Mouse (Mus musculus): ENCODE measurements around the gene Ly86. TPM values are rescaled to one million over a fixed set of nuclear protein-coding genes. Genes with fewer than 3 reads are reported as not detected.

Gene Ly86
- total and polyA plus RNA-seq, 3 experiments, result 172 to 427 (median 290) TPM

- peaks cover 5 to 10% of the 10 kb centered on the region in 2 experiments; a peak in 3 of 4 replicates for H3K4me1 ChIP-seq (ENCODE audit: control insufficient read depth in 1 of 2, insufficient read depth in 2 of 2)
These were observed 115.2 kb downstream of the Ly86 start for GRCm38 (mm10) chr13:37459957-37460930.

DNA sequence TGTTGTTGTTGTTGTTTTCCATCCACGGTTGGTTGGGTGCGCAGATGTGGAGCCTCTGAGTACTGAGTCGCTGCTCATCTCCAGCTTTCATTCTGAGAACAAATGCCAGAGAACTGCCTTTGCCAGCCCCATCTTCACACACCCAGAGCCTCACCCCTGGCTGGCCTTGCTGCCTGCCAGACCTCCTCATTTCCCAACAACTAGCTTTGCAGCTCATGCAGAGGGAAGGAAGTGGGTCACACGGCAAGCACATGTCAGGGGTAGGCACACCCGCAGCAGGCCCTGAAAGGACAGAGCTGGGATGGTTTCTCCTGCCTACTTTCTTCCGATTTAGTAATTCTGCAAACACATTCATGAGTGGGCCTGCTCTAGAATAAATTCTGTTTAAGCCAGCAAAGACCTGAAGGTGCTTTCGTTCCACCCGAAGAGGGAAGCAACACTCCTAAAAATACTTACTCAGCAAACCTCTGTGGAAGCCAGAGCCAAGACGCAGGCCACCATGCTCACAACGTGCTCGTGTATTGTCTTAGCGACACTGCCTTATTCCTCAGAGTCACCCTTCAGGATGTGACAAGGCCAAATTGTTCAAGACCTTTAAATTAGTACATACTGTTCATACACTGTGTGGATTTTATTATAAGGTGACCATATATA lies 117.2 kb downstream of the Ly86 start:
- Histone ChIP-seq H3K27me3 (replicated peaks) (no peaks in the 10 kb centered on the region), H3K27ac (ENCODE audit: insufficient read depth, low read depth) (no peak overlapping the region), H3K36me3 (replicated peaks in 1 of 2; ENCODE audit: control insufficient read depth in 1 of 2, insufficient read depth in 1 of 2, low read length in 1 of 2) (no peaks in the 10 kb centered on the region), H3K79me2 (replicated peaks; ENCODE audit: control insufficient read depth, extremely low read depth, insufficient read depth, poor library complexity, severe bottlenecking) (no peaks in the 10 kb centered on the region), H3K4me3 (replicated peaks in 1 of 3; ENCODE audit: low read depth in 2 of 3, low read length in 2 of 3, poor library complexity in 1 of 3) (no peak overlapping the region), H3K9me3 (replicated peaks; ENCODE audit: low read length) (peaks cover 2% of the 10 kb centered on the region), H3K4me1 (ENCODE audit: control insufficient read depth in 1 of 2, insufficient read depth in 2 of 2) (peaks cover 5 to 10% of the 10 kb centered on the region in 2 experiments; a peak in 3 of 4 replicates), H3K9ac (ENCODE audit: insufficient read depth, low read depth) (no peak overlapping the region), H3K4me2 (ENCODE audit: insufficient read depth, low read depth, poor library complexity, severe bottlenecking) (no peak overlapping the region)
- in situ Hi-C loops (cut with MboI; ENCODE audit: low pct_ligation_motif_present, low pct_unique_long_range_greater_than_20kb, low sequenced_read_pairs) (no loop called here), dilution Hi-C loops (cut with MboI; ENCODE audit: extremely low pct_ligation_motif_present, extremely low pct_unique_long_range_greater_than_20kb, low sequenced_read_pairs) (no loop called here)
- no peak for DNase-seq (ENCODE audit: extremely low read depth)
- TF ChIP-seq E2F4 (IDR thresholded peaks at IDR 0.05; ENCODE audit: insufficient replicate concordance, low read depth, low read length) (no peak), MAX (IDR thresholded peaks at IDR 0.05; ENCODE audit: low read length) (no peak), MEF2A (IDR thresholded peaks at IDR 0.05; ENCODE audit: borderline replicate concordance, low read depth, low read length) (no peak), SMC3 (IDR thresholded peaks at IDR 0.05; ENCODE audit: low read depth, low read length) (no peak), MAFK (IDR thresholded peaks at IDR 0.05; ENCODE audit: insufficient replicate concordance, low read length) (no peak), MAZ (IDR thresholded peaks at IDR 0.05; ENCODE audit: low read depth, low read length) (no peak), ZNF384 (IDR thresholded peaks at IDR 0.05; ENCODE audit: low read depth, low read length) (no peak), BHLHE40 (IDR thresholded peaks at IDR 0.05; ENCODE audit: low read depth, low read length) (no peak), JUN (IDR thresholded peaks at IDR 0.05; ENCODE audit: insufficient read depth, low read depth, low read length) (no peak)

More at GRCm38 (mm10) chr13:37459957-37460930, 115.2 kb downstream of the Ly86 start:
- no peaks in the 10 kb centered on the region for H3K79me2 ChIP-seq (replicated peaks; ENCODE audit: control insufficient read depth, extremely low read depth, insufficient read depth, poor library complexity, severe bottlenecking)
- H3K4me2 ChIP-seq (ENCODE audit: insufficient read depth, low read depth, poor library complexity, severe bottlenecking), result no peak overlapping the region
- in situ Hi-C loops (cut with MboI; ENCODE audit: low pct_ligation_motif_present, low pct_unique_long_range_greater_than_20kb, low sequenced_read_pairs), result no loop called here
- no peaks in the 10 kb centered on the region for H3K27me3 ChIP-seq (replicated peaks)
- no peak for TF ChIP-seq ZMIZ1 (IDR thresholded peaks at IDR 0.05; ENCODE audit: low read depth, low read length)
- H3K9me3 ChIP-seq (replicated peaks; ENCODE audit: low read length), result peaks cover 2% of the 10 kb centered on the region
- dilution Hi-C loops (cut with MboI; ENCODE audit: extremely low pct_ligation_motif_present, extremely low pct_unique_long_range_greater_than_20kb, low sequenced_read_pairs), result no loop called here
- no peak overlapping the region for H3K9ac ChIP-seq (ENCODE audit: insufficient read depth, low read depth)
- H3K27ac ChIP-seq (ENCODE audit: insufficient read depth, low read depth), result no peak overlapping the region
- H3K36me3 ChIP-seq (replicated peaks in 1 of 2; ENCODE audit: control insufficient read depth in 1 of 2, insufficient read depth in 1 of 2, low read length in 1 of 2), result no peaks in the 10 kb centered on the region
- no peak overlapping the region for H3K4me3 ChIP-seq (replicated peaks in 1 of 3; ENCODE audit: low read depth in 2 of 3, low read length in 2 of 3, poor library complexity in 1 of 3)
- no peak for DNase-seq (ENCODE audit: extremely low read depth)
